Mouse (Mus musculus): ENCODE results near the gene Il1rl2.

DNA sequence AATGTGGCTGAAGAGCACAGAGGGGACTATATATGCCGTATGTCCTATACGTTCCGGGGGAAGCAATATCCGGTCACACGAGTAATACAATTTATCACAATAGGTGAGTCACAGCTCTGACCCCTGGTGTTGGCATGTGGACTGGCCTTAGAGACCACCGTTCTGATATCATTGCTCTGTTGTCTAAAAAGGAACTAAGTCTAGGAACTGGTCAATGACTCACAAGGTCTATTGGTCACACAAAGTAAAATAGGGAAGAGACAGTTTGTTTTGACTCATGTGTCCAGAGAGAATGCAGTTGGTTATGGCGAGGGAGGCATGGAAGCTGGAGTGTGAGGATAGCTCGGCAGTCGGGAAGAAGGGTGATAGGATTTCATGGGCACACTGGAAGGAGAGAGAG is 29.6 kb upstream of the Il1rl2 start:
- TF ChIP-seq GATA1 (IDR thresholded peaks at IDR 0.05; ENCODE audit: borderline replicate concordance, low read length) = no peak
- no peak for TF ChIP-seq FLI1 (IDR thresholded peaks at IDR 0.05; ENCODE audit: low read length)
